Mouse (Mus musculus) gastrocnemius, postnatal 36 days (tissue): Measurements from ENCODE around the gene Bnc1. TPM values are rescaled to one million over a fixed set of nuclear protein-coding genes. Genes with fewer than 3 reads are reported as not detected.

Experiments
- DNase-seq, 2 experiments: peaks; one replicate each; pipeline ENCODE4 v3.0.0; 2022
- intact Hi-C: fragments of 180-260 bp; cut with DNase I; formaldehyde crosslinking; loops from one replicate; pipeline ENCODE4 v1.15.1; 2025
- total RNA-seq, 2 experiments: library from RNA; stranded (reverse); gene quantifications; 2 replicates each; pipeline ENCODE4 v1.2.3; 2021

The Bnc1 gene
- total RNA-seq, 2 experiments from 2014 or later: not detected

DNA sequence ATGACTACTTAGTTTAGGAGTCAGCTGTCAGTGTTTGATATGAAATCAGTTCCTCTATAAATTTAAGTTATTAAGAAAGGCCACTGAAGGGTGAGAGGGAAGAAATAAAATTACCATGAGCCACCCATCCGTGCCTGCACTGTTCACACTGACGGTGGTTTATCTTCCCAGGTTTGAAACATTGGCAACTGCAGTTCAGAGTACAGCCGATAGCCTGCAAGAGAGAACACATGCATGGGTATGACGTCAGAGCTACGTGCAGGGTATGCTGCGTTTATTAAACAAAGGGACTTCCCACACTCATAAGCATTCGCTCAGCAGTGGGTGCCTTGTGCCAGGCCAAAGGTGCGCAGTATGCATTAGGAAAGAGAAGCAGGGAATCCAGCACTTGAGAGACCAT, 13.8 kb downstream of the Bnc1 start:
- no peak for DNase-seq
- intact Hi-C loops: no loop called here

DNA sequence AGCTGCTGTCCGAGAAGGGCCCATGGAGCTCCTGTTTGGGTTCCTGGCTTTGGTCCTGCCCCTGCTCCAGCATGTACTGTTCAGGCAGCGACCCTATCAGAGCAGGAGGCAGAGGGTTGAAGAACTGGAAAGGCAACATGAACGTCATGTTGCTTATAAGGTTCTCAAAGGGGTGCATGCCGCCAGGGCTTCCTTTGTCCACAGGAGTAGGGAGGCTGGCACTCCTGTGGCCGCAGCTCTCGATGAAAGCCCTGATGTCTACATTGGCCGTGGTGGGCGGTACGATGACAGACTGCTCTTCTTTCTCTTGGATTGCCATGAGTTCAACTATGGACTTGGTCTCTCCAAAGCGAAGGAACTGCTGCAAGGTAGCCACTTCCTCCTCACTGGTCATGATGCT, 17.5 kb downstream of the Bnc1 start:
- DNase-seq: no peak
- intact Hi-C loops: no loop called here

- intact Hi-C loops: no loop called here
- no peak for DNase-seq
These were observed 18.2 kb downstream of the Bnc1 start for GRCm38 (mm10) chr7:81973939-81974338.

DNA sequence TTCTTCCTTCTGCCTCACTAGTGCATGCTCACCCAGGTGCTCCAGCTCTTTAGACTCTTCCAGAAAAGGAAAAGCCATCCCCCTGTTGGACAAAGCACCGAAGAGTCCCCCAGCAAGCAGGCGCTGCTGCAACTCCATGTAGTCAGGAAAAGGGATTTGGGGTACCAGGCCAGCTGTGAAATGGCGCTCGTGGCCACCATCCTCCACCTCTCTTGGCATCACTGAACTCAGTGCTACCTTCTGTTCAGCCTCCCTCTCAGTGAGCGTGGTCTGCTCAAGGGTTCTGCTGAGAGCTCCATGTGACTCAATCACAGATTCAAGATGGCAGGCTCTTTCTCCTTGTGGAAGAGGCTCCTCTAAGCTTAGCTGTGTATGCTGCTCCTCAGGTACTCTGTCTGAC, 18.8 kb downstream of the Bnc1 start:
- DNase-seq: no peak
- intact Hi-C loops: no loop called here

DNA sequence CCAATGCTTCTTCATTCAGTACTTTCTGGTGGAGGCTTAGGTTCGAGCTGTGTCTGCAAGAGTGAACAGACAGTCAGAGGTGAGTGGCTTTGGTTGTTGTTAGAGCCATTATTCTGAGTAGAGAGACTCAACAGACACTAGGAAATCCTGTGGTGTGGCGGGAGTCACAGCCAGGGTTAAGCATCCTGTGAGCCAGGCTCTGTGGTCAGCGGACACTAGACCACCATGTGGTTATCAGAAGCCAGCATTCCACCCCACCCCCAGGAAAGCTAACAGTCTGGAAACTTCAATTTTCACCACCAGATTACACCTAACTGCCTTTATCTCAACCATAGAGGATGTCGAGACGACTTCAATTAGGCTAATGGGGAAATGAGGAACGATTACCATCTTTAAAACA, 23.1 kb downstream of the Bnc1 start:
- no peak for DNase-seq
- intact Hi-C loops: no loop called here

GRCm38 (mm10) chr7:81968451-81968850, 23.6 kb downstream of the Bnc1 start:
- DNase-seq: no peak
- intact Hi-C loops: no loop called here

- intact Hi-C loops: no loop called here
- no peak for DNase-seq
These were observed 25.9 kb downstream of the Bnc1 start for GRCm38 (mm10) chr7:81966195-81966594.

GRCm38 (mm10) chr7:81959704-81960103, 32.4 kb downstream of the Bnc1 start:
- intact Hi-C loops: loop anchor here (1.0 to 2.0 kb wide), 2 partner anchors 162 to 305 kb away; no protein-coding TSS in a partner anchor

GRCm38 (mm10) chr7:81954208-81954846, 37.8 kb downstream of the Bnc1 start:
- no peak for DNase-seq
- intact Hi-C loops: loop anchor here (1.0 kb wide), 1 partner anchor 165 kb away; the partner anchor contains the start of gene 3110040N11Rik

More at GRCm38 (mm10) chr7:81959704-81960103, 32.4 kb downstream of the Bnc1 start:
- no peak for DNase-seq

- intact Hi-C loops: no loop called here
These were observed 41.6 kb downstream of the Bnc1 start for GRCm38 (mm10) chr7:81950499-81950898.

GRCm38 (mm10) chr7:81945398-81945797, 46.7 kb downstream of the Bnc1 start:
- intact Hi-C loops: no loop called here
- no peak for DNase-seq

More at GRCm38 (mm10) chr7:81950499-81950898, 41.6 kb downstream of the Bnc1 start:
- DNase-seq: no peak

GRCm38 (mm10) chr7:81934806-81935205, 57.3 kb downstream of the Bnc1 start:
- no peak for DNase-seq
- intact Hi-C loops: loop anchor here (5.0 kb wide), 1 partner anchor 58 kb away; no protein-coding TSS in a partner anchor

DNA sequence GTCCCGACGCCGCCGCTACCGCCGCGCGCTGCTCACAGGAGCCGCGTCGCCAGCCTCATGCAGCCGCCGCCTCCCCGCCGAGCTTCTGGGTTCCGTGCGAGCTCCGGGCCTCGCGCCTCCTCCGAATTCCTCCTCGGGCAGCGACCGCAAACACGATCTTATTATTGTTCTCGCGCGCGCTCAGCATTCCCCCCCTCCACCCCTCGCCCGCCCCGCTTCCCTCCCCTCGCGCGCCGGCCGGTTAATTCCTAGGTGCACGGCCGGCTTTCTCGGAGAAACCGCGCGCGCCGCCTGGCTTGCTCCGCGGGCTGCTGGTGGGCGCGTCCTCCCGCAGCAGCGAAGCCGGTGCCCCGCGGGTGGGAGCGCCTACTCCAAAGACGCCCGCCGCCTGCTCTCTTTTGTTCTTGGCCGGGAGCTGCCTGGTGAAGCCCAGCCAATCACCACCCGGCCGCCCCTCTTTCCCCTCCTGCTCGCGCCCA, 57.8 kb downstream of the Bnc1 start, which contains the start of gene Hdgfl3:
Gene Hdgfl3, minus strand, starts transcription at position 207 of the 479 bp plus-strand sequence.
- peak; percentile 61 to 74 for DNase-seq
- intact Hi-C loops: loop anchor here (5.0 kb wide), 1 partner anchor 57 kb away; no protein-coding TSS in a partner anchor

DNA sequence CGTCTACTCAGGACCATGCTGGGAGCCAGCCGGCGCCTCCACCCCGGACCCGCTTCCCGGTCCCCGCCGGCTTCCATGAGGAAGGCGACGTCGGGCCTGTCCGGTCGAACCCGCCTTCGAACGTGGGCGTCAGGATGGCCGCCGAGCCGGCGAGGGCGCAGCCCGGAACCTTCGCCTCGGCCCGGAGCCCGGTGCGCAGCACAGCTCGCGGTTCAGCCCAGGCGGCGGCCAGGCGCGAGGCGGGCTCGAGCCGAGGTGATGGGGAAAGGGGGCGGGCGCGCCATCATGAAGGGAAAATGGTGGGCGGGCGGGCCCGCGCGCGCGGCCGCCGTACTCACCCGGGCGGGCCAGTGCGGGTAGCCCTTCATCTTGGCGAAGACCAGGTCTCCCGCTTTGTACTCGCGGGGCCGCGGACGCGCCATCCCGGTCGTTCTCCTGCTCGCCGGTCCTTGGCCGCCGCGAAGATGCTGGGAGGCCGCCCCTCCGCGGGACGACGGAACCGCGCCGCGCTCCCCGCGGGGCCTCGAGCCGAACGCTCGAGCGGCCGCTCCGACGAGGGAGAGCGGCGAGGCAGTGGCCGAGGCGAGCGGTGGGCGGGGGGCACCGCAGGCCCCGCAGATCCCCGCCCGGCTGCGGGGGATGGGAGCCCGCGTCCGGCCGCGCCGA, 58.4 kb downstream of the Bnc1 start:
- intact Hi-C loops: loop anchor here (5.0 kb wide), 1 partner anchor 56 kb away; no protein-coding TSS in a partner anchor
- DNase-seq: peak; percentile 51 to 55

DNA sequence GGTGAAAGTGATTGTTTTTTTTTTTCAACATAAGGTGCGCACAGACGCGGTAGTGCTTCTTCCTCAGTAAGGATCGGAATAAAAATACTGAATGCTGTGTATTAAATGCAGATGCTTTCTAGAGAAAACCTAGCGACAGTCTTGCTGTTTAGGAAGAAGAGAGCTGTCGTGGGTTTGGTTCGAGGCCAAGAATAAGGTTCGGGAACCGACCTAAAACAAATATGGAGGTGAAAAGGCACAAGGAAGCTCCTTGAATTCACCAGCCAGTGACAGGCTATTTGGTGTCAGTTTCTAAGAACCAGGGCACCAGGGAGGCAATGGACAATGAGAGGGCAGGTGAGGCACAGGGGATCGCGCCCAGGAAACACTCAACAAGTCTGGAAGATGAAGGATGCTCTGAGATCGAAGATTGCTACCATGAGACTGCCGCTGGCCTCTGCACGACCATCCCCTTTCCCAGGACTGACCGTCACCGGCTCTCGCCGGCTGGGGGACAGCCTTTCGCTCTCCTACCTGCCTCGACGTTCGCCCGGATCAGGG, 59.0 kb downstream of the Bnc1 start:
- DNase-seq: no peak
- intact Hi-C loops: loop anchor here (5.0 kb wide), 1 partner anchor 56 kb away; no protein-coding TSS in a partner anchor

DNA sequence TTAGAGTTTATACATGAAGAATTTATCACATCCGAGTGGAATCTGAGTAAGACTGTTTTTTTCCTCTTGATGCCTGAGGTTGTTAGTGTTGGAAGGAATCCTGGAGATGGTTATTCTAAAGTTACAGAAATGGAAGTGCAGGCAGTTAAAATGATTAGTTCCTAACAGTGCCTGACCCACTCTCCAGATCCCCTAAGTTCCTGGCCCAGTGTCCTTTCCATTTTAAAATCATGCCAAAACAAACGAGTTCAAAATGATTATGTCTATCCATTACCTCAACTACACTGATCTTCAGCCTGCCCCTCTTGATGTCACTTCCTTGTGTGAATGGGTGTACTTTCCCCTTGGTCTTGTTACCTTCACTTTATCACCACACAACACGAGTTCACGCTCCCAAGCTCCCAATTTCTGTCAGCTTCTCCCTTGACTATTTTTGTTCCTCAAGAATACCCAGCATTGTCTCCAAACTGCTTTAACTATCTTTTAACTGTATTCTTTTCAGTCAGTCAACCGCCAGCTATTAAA, 59.5 kb downstream of the Bnc1 start:
- intact Hi-C loops: loop anchor here (5.0 kb wide), 1 partner anchor 55 kb away; no protein-coding TSS in a partner anchor
- DNase-seq: no peak

- intact Hi-C loops: no loop called here
- no peak for DNase-seq
These were observed 63.1 kb downstream of the Bnc1 start for GRCm38 (mm10) chr7:81928998-81929397.

GRCm38 (mm10) chr7:81921379-81921952, 70.6 kb downstream of the Bnc1 start:
- intact Hi-C loops: no loop called here
- DNase-seq: no peak

DNA sequence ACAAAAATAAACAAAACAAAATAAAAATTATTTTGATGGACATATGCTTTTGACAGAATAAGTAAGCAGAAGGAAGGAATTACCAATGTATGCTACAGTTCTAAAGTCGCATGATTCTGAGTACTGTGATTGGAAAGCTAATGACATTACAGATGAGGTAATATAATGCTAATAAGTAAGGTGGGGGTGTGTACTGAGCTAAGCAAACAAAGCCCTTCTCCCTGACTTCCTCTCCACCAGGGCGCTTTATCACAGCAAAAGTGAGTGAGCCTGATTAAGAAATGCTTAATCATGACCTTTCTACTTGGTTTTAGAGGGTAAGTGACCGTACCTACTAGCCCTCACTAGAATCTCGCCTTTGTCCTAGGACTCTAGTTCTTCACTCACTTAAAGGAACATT, 71.8 kb downstream of the Bnc1 start:
- DNase-seq: no peak
- intact Hi-C loops: no loop called here

GRCm38 (mm10) chr7:81918316-81918715, 73.8 kb downstream of the Bnc1 start:
- DNase-seq: no peak
- intact Hi-C loops: no loop called here
